Mouse (Mus musculus) Patski (cell line): ENCODE data around the gene Snd1. TPM values are rescaled to one million over a fixed set of nuclear protein-coding genes. Genes with fewer than 3 reads are reported as not detected.
"Not testable (repeated sequence)": the region's sequence is repeated elsewhere in the genome, so short reads cannot be mapped to it uniquely, and the experiment has no call there.

ENCODE experiments used
- ATAC-seq: fragments of 100-300 bp; one replicate; pipeline ENCODE4 v1.8.0; 2021
- CTCF ChIA-PET: fragments of 350-600 bp; sonication (Branson Sonifier 250); formaldehyde crosslinking; loops from one replicate; lab custom pipeline; 2022; ENCODE audit warnings: inconsistent platforms; lab: Charles Lee
- POLR2A ChIA-PET: fragments of 350-600 bp; sonication (Branson Sonifier 250); formaldehyde crosslinking; loops from one replicate; lab custom pipeline; 2022; ENCODE audit warnings: antibody characterized with exemption, inconsistent platforms; lab: Charles Lee
- DNase-seq: peaks from one replicate; pipeline ENCODE4 v3.0.0-alpha.2; 2011; ENCODE audit warnings: low read depth, low spot score
- H3K27me3 ChIP-seq: fragments of 371-371 bp; one replicate; pipeline ENCODE4 v1.5.1; 2021
- CTCF ChIP-seq: fragments of 100-300 bp; IDR thresholded peaks from one replicate; pipeline ENCODE4 v1.5.1; 2021
- in situ Hi-C: fragments of 300-500 bp; cut with MboI; formaldehyde crosslinking; loops from 3 replicates; pipeline ENCODE4 v1.11.1; 2018; ENCODE audit warnings: low pct_unique_long_range_greater_than_20kb, mixed read lengths
- polyA plus RNA-seq: library from polyadenylated mRNA; unstranded; gene quantifications from one replicate; pipeline ENCODE4 v1.2.3, GENCODE M21; 2021

Gene Snd1
- polyA plus RNA-seq, 1 experiment from 2014 or later: 107 TPM

GRCm38 (mm10) chr6:28507759-28508158, 32.8 kb downstream of the Snd1 start:
- DNase-seq: no peak
- CTCF ChIA-PET: no interaction called here
- no peaks in the 10 kb centered on the region for H3K27me3 ChIP-seq
- POLR2A ChIA-PET: interaction anchor here (1.0 to 1.1 kb wide), 2 partner anchors 21 to 35 kb away, joined by 3 to 5 read pairs; no protein-coding TSS in a partner anchor
- in situ Hi-C loops: no loop called here
- TF ChIP-seq CTCF: no peak
- ATAC-seq: no peak

- in situ Hi-C loops: no loop called here
- no peak for DNase-seq
These were observed 39.3 kb downstream of the Snd1 start for GRCm38 (mm10) chr6:28514195-28514594.

GRCm38 (mm10) chr6:28514830-28515350, 40.0 kb downstream of the Snd1 start:
- ChIA-PET CTCF (interaction anchor here (1.3 kb wide), 1 partner anchor 32 kb away, joined by 3 read pairs; no protein-coding TSS in a partner anchor), POLR2A (no interaction called here)
- H3K27me3 ChIP-seq: no peaks in the 10 kb centered on the region
- DNase-seq (no peak), ATAC-seq (no peak)
- in situ Hi-C loops: no loop called here
- TF ChIP-seq CTCF: no peak

More at GRCm38 (mm10) chr6:28514195-28514594, 39.3 kb downstream of the Snd1 start:
- ChIA-PET CTCF (interaction anchor here (1.0 to 1.7 kb wide), 4 partner anchors 11 to 32 kb away, joined by 3 to 7 read pairs (median 4); no protein-coding TSS in a partner anchor), POLR2A (no interaction called here)
- H3K27me3 ChIP-seq: no peaks in the 10 kb centered on the region
- ATAC-seq: no peak
- TF ChIP-seq CTCF: no peak

- ATAC-seq (no peak), DNase-seq (no peak)
- TF ChIP-seq CTCF: no peak
- in situ Hi-C loops: no loop called here
- ChIA-PET CTCF (interaction anchor here (1.1 to 1.5 kb wide), 2 partner anchors 14 to 15 kb away, joined by 3 read pairs; no protein-coding TSS in a partner anchor), POLR2A (interaction anchor here (0.6 kb wide), 1 partner anchor 22 kb away, joined by 4 read pairs; no protein-coding TSS in a partner anchor)
- H3K27me3 ChIP-seq: no peaks in the 10 kb centered on the region
These were observed 41.7 kb downstream of the Snd1 start for GRCm38 (mm10) chr6:28516618-28517017.

- no peaks in the 10 kb centered on the region for H3K27me3 ChIP-seq
- ATAC-seq: no peak
- no peak for TF ChIP-seq CTCF
- in situ Hi-C loops: no loop called here
- no peak for DNase-seq
- ChIA-PET CTCF (interaction anchor here (0.7 to 1.5 kb wide), 3 partner anchors 15 to 34 kb away, joined by 3 read pairs; no protein-coding TSS in a partner anchor), POLR2A (interaction anchor here (0.7 kb wide), 1 partner anchor 101 kb away, joined by 3 read pairs; no protein-coding TSS in a partner anchor)
These were observed 42.1 kb downstream of the Snd1 start for GRCm38 (mm10) chr6:28517050-28517449.

GRCm38 (mm10) chr6:28519426-28519825, 44.5 kb downstream of the Snd1 start:
- in situ Hi-C loops: no loop called here
- TF ChIP-seq CTCF: no peak
- DNase-seq: no peak

GRCm38 (mm10) chr6:28520787-28521186, 45.8 kb downstream of the Snd1 start:
- DNase-seq, POLR2A ChIA-PET, in situ Hi-C loops, H3K27me3 ChIP-seq, ATAC-seq: not testable (repeated sequence)
- CTCF ChIA-PET: interaction anchor here (1.3 to 1.5 kb wide), 3 partner anchors 9 to 15 kb away, joined by 3 to 5 read pairs (median 4); no protein-coding TSS in a partner anchor
- peak; percentile 43 for TF ChIP-seq CTCF

More at GRCm38 (mm10) chr6:28519426-28519825, 44.5 kb downstream of the Snd1 start:
- ATAC-seq: no peak
- ChIA-PET POLR2A (no interaction called here), CTCF (interaction anchor here (1.5 kb wide), 1 partner anchor 14 kb away, joined by 3 read pairs; no protein-coding TSS in a partner anchor)
- no peaks in the 10 kb centered on the region for H3K27me3 ChIP-seq

GRCm38 (mm10) chr6:28521416-28521815, 46.5 kb downstream of the Snd1 start:
- ATAC-seq (no peak), DNase-seq (no peak)
- no peak for TF ChIP-seq CTCF
- H3K27me3 ChIP-seq: no peaks in the 10 kb centered on the region
- in situ Hi-C loops: no loop called here
- CTCF ChIA-PET: interaction anchor here (1.3 to 1.4 kb wide), 2 partner anchors 8 to 10 kb away, joined by 4 to 5 read pairs; no protein-coding TSS in a partner anchor
- POLR2A ChIA-PET: no interaction called here

GRCm38 (mm10) chr6:28525589-28525988, 50.6 kb downstream of the Snd1 start:
- H3K27me3 ChIP-seq: no peaks in the 10 kb centered on the region
- no peak for DNase-seq
- ChIA-PET CTCF (interaction anchor here (1.0 to 1.4 kb wide), 3 partner anchors 11 to 46 kb away, joined by 3 to 4 read pairs (median 4); no protein-coding TSS in a partner anchor), POLR2A (no interaction called here)
- in situ Hi-C loops: no loop called here
- TF ChIP-seq CTCF: no peak
- ATAC-seq: no peak

GRCm38 (mm10) chr6:28527459-28527858, 52.5 kb downstream of the Snd1 start:
- no peaks in the 10 kb centered on the region for H3K27me3 ChIP-seq
- in situ Hi-C loops: no loop called here
- ChIA-PET CTCF (no interaction called here), POLR2A (interaction anchor here (1.1 kb wide), 1 partner anchor 16 kb away, joined by 3 read pairs; no protein-coding TSS in a partner anchor)
- no peak for DNase-seq
- TF ChIP-seq CTCF: no peak
- ATAC-seq: no peak

- in situ Hi-C loops: no loop called here
- no peaks in the 10 kb centered on the region for H3K27me3 ChIP-seq
- ChIA-PET POLR2A (interaction anchor here (1.1 kb wide), 1 partner anchor 15 kb away, joined by 3 read pairs; no protein-coding TSS in a partner anchor), CTCF (interaction anchor here (0.6 kb wide), 1 partner anchor 496 kb away, joined by 3 read pairs; no protein-coding TSS in a partner anchor)
- ATAC-seq (no peak), DNase-seq (no peak)
- TF ChIP-seq CTCF: no peak
These were observed 53.3 kb downstream of the Snd1 start for GRCm38 (mm10) chr6:28528208-28528607.
